Mouse (Mus musculus) lung, postnatal 0 days (tissue): ENCODE data around the gene D16Ertd472e.

Experiments used
- CTCF ChIP-seq: IDR thresholded peaks from 2 replicates; pipeline ENCODE4 v1.5.1; 2016; ENCODE audit warnings: antibody characterized with exemption, mild to moderate bottlenecking
- EP300 ChIP-seq: IDR thresholded peaks from 2 replicates; pipeline ENCODE4 v1.6.1; 2016; ENCODE audit warnings: antibody characterized with exemption, mild to moderate bottlenecking, control low read depth

GRCm38 (mm10) chr16:78534468-78534867, 42.0 kb downstream of the D16Ertd472e start:
- TF ChIP-seq CTCF (no peak), EP300 (no peak)
